Mouse (Mus musculus): ENCODE measurements around the gene Zfp180. TPM values are rescaled to one million over a fixed set of nuclear protein-coding genes. Genes with fewer than 3 reads are reported as not detected.
"Not testable (repeated sequence)": the region's sequence is repeated elsewhere in the genome, so short reads cannot be mapped to it uniquely, and the experiment has no call there.

The Zfp180 gene
- polyA plus RNA-seq (2012; rRNA removed) = 7.3 TPM in 2 replicates

DNA sequence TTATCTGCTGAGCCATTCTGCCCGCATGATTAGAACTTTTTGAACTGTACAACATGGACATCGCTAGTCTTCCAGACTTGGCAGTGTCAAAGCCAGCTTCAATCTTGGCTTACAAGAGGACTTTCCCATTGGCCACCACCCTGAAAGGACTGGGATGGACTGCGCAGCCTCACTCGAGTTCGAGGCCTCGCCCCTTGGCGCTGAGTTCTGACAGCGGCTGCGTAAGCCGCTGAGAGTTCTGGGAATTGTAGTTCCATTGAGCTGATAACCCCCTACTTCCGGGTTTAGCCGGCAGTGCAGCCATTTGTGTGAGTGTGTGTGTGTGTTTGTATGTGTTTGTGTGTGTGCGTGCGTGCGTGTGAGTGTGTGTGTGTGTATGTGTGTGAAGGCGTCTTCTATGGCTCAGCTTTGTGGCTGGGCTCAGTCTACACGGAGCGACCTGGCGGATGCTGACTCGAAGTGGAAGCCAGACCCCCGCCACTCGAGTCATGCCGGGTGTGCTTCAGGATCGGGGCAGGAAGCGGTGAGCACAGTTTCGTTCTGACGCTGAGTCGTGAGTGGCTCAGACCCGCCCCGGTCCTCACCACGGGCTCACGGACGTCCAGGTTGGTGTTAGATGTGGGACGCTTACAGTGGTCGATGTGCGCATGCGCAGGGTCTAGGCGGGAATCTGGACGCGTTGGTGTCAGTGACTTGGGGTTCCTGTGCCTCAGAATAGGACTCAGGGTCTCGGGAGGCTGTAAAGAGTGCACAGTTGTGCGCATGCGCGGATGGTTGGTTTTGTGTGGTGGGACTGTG lies at the start of gene Zfp180:
Gene Zfp180, plus strand, starts transcription at position 291 of the 798 bp plus-strand sequence.
- H3K27me3 ChIP-seq (ENCODE audit: control insufficient read depth, insufficient read depth, low read length) = no peaks in the 10 kb centered on the region
- H3K4me3 ChIP-seq (ENCODE audit: control insufficient read depth, low read depth, low read length) = peak within 1 kb of the TSS; percentile 100
- H3K27ac ChIP-seq (ENCODE audit: control insufficient read depth, insufficient read depth, low read depth, low read length) = peak within 1 kb of the TSS; percentile 93
- TF ChIP-seq CTCF (IDR thresholded peaks at IDR 0.05; ENCODE audit: control insufficient read depth, insufficient read depth, insufficient replicate concordance, low read depth, low read length) (0 out of 2 replicates have a peak, but pooled peaks have one; percentile 2), POLR2A (IDR thresholded peaks at IDR 0.05; ENCODE audit: control insufficient read depth, low read depth, low read length) (no peak; the same call in 1 of the 2 replicates)
- peaks cover 12% of the 10 kb centered on the region for H3K4me1 ChIP-seq (ENCODE audit: control insufficient read depth, insufficient read depth, low read length)
- H3K36me3 ChIP-seq (ENCODE audit: control insufficient read depth, insufficient read depth, low read length) = no peaks in the 10 kb centered on the region

DNA sequence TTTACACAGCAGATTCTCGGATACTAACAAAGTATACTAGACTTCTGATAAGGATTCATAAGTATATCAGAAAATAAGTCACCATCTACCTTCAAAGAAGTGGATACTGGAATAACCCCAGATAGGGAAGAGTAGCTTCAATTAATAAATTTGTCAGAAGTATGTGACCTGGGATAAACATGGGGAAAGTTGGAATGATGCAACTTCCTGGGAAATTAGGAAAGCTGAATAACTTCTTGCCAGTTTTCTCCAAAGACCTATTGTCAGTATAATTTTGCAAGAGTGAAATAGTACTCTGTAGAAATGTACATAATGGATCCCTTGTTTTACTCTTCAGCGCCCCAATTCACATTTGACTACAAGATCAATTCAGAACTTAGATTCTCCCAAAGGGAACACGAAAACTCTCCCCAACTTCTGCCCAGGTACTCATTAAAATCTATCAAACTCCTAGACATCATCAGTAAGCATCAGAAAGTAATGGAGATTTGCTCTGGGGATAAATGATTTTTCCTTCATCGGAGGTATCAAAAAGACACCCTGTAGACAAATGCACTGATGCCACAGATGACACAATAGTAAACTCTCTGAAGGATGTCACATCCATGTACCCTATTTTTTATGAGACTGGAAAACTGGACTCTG lies 28.9 kb upstream of the Zfp180 start, which contains the start of gene Vmn1r183:
Gene Vmn1r183, plus strand, starts transcription at position 595 of the 645 bp plus-strand sequence.
- Histone ChIP-seq H3K36me3 (ENCODE audit: control insufficient read depth, insufficient read depth, low read length) (no peaks in the 10 kb centered on the region), H3K4me1 (ENCODE audit: control insufficient read depth, insufficient read depth, low read length) (no peaks in the 10 kb centered on the region), H3K4me3 (ENCODE audit: control insufficient read depth, low read depth, low read length) (no peak within 1 kb of the TSS), H3K27ac (ENCODE audit: control insufficient read depth, insufficient read depth, low read depth, low read length) (no peak within 1 kb of the TSS), H3K27me3 (ENCODE audit: control insufficient read depth, insufficient read depth, low read length) (no peaks in the 10 kb centered on the region)
- TF ChIP-seq POLR2A (IDR thresholded peaks at IDR 0.05; ENCODE audit: control insufficient read depth, low read depth, low read length) (no peak), CTCF (IDR thresholded peaks at IDR 0.05; ENCODE audit: control insufficient read depth, insufficient read depth, insufficient replicate concordance, low read depth, low read length) (no peak)

DNA sequence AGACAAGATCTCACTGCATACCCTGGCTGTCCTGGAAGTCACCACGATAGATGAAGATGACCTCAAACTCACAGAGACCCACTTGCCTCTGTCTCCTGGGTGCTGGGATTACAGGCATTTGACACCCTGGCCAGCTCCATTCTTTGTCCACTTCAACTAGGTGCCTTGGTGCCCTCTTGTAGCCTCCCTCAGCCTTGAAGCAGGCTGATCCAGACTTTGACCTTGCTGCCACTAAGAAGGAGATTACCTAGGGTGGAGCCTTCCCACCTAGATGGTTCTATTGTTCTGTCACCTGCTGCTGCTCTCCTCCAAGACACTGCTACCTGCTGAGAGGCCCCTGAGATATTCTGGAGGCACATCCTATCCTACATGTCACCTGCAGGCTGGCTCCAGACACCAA lies 7.3 kb upstream of the Zfp180 start:
- H3K4me3 ChIP-seq (ENCODE audit: control insufficient read depth, low read depth, low read length); H3K27ac ChIP-seq (ENCODE audit: control insufficient read depth, insufficient read depth, low read depth, low read length); H3K4me1 ChIP-seq (ENCODE audit: control insufficient read depth, insufficient read depth, low read length); H3K27me3 ChIP-seq (ENCODE audit: control insufficient read depth, insufficient read depth, low read length); H3K36me3 ChIP-seq (ENCODE audit: control insufficient read depth, insufficient read depth, low read length): not testable (repeated sequence)

DNA sequence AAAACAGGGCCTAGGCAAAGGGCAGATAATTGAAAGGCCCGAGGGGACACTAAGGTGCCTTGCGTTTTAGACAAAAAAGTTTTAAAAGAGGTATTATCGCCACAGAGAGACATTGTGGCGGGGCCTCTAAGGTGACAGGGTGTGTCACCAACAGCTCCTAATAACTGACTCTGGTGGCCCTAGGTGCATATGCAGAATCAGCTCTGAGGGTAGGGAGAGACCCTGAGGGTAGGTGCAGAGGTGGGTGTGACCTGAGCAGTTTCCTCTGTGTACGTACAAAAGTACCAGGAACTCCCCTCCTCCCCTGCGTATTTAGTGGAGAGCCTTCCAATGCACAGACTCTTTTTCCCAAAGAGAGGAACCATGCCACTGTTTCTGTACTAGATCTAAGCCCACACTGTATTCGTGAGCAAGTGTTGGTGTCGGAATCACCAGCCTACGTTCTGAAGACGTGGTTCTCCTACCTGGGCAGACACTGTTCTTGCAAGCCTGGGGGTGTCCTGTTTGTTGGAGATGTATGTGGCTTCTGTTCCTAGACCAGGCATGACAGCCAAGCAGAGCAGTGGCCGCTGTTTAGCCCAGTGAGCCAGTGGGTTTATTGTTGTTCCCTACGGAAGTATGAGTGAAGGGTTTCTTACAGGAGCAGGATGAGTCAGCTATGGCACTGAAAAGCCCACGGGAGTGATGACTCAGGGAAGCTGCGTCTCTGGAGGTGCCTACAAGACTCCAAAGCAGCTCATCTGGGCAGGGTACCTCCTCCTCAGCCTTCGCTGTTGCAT lies 922 bp downstream of the Zfp180 start:
- Histone ChIP-seq H3K36me3 (ENCODE audit: control insufficient read depth, insufficient read depth, low read length) (no peaks in the 10 kb centered on the region), H3K4me3 (ENCODE audit: control insufficient read depth, low read depth, low read length) (peak overlapping the region; percentile 100), H3K4me1 (ENCODE audit: control insufficient read depth, insufficient read depth, low read length) (peaks cover 15% of the 10 kb centered on the region), H3K27ac (ENCODE audit: control insufficient read depth, insufficient read depth, low read depth, low read length) (peak overlapping the region; percentile 93; the same call in 1 of the 2 replicates), H3K27me3 (ENCODE audit: control insufficient read depth, insufficient read depth, low read length) (no peaks in the 10 kb centered on the region)
- no peak for TF ChIP-seq POLR2A (IDR thresholded peaks at IDR 0.05; ENCODE audit: control insufficient read depth, low read depth, low read length)
- no peak for TF ChIP-seq CTCF (IDR thresholded peaks at IDR 0.05; ENCODE audit: control insufficient read depth, insufficient read depth, insufficient replicate concordance, low read depth, low read length)

DNA sequence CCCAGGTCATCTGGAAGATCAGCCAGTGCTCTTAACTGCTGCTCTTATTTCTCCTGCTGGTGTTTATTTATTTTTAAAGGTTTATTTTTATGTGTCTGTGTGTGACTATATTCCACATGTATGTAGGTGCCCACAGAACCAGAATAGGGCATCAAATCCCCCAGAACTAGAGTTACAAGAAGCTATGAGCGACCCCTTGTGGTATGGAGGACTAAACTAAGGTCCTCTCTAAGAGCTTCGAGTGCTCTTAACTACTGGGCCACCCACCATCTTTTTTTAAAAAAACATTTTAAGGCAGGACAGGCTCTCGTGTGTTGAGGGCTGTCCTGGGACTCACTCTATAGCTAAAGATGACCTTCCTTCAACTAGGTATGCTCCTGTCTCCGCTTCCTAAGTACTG lies 5.1 kb downstream of the Zfp180 start:
- Histone ChIP-seq H3K4me1 (ENCODE audit: control insufficient read depth, insufficient read depth, low read length) (peaks cover 13% of the 10 kb centered on the region), H3K36me3 (ENCODE audit: control insufficient read depth, insufficient read depth, low read length) (no peaks in the 10 kb centered on the region), H3K4me3 (ENCODE audit: control insufficient read depth, low read depth, low read length) (no peak overlapping the region), H3K27ac (ENCODE audit: control insufficient read depth, insufficient read depth, low read depth, low read length) (no peak overlapping the region), H3K27me3 (ENCODE audit: control insufficient read depth, insufficient read depth, low read length) (no peaks in the 10 kb centered on the region)
- TF ChIP-seq CTCF (IDR thresholded peaks at IDR 0.05; ENCODE audit: control insufficient read depth, insufficient read depth, insufficient replicate concordance, low read depth, low read length) (no peak), POLR2A (IDR thresholded peaks at IDR 0.05; ENCODE audit: control insufficient read depth, low read depth, low read length) (no peak)

DNA sequence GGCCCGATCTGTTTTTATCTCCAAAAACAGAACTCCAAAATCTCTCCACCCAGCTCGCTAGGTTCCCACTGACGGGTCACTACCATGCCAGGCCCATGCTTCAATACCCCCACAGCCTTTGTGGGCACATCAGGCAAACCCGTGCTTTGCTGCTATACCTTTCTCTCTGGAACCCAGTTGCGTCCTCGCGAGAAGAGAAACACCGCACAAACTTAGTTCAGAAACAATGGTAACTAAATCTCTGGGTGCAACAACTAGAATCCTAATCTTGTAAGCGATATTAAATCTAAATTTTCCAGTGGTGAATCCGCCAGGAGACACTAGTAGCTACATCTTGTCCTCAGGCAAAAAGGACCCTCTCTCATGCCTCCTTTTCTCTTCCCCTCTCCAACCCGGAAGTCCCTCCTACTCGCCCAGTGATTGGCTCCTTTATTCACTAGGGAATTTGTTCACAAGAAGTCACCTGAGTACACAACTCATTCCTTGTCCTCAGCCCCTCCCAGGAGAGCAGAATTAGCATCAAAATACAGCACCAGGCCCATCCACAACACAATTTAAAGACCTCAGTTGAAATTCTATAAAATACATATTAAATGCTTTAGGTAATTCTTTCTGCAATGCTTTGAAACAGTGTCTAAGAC lies 5.9 kb downstream of the Zfp180 start:
- Histone ChIP-seq H3K27ac (ENCODE audit: control insufficient read depth, insufficient read depth, low read depth, low read length) (no peak overlapping the region), H3K4me3 (ENCODE audit: control insufficient read depth, low read depth, low read length) (no peak overlapping the region), H3K4me1 (ENCODE audit: control insufficient read depth, insufficient read depth, low read length) (peaks cover 6% of the 10 kb centered on the region), H3K27me3 (ENCODE audit: control insufficient read depth, insufficient read depth, low read length) (no peaks in the 10 kb centered on the region), H3K36me3 (ENCODE audit: control insufficient read depth, insufficient read depth, low read length) (no peaks in the 10 kb centered on the region)
- TF ChIP-seq CTCF (IDR thresholded peaks at IDR 0.05; ENCODE audit: control insufficient read depth, insufficient read depth, insufficient replicate concordance, low read depth, low read length) = no peak
- no peak for TF ChIP-seq POLR2A (IDR thresholded peaks at IDR 0.05; ENCODE audit: control insufficient read depth, low read depth, low read length)

Data from testis, adult 2 months (tissue).